Mouse (Mus musculus) CD4-positive, CD25-positive, alpha-beta regulatory T cell, adult 4 months (primary cell): ENCODE measurements around the gene Taf4. TPM values are rescaled to one million over a fixed set of nuclear protein-coding genes. Genes with fewer than 3 reads are reported as not detected.

Experiments
- polyA plus RNA-seq, 2 experiments: library from polyadenylated mRNA; unstranded; fragments of 100-300 nt; shearing (Covaris generic); gene quantifications; one replicate each; pipeline ENCODE4 v1.2.1; 2017

The Taf4 gene
- polyA plus RNA-seq, 2 experiments from 2014 or later, result 3.5 to 6.7 TPM

Other genes with a start within 250 kb of the Taf4 start
- 1 to 10 TPM; 2.0 to 2.9 TPM for gene Lsm14b, start 48.3 kb upstream of the Taf4 start, polyA plus RNA-seq
- gene Psma7, start 65.8 kb upstream of the Taf4 start, polyA plus RNA-seq, result 100 to 1,000 TPM; 416 to 450 TPM
- 1 to 10 TPM; 1.8 to 2.2 TPM for gene Ss18l1, start 65.9 kb upstream of the Taf4 start, polyA plus RNA-seq
- gene Mtg2, start 93.9 kb upstream of the Taf4 start, polyA plus RNA-seq, result 10 to 100 TPM; 42.6 to 52.6 TPM
- gene Hrh3, start 127.8 kb upstream of the Taf4 start, polyA plus RNA-seq, result not detected
- 10 to 100 TPM; 20.6 to 24.3 TPM for gene Osbpl2, start 142.7 kb upstream of the Taf4 start, polyA plus RNA-seq
- gene Adrm1, start 194.8 kb upstream of the Taf4 start, polyA plus RNA-seq, result 100 to 1,000 TPM in 1 of 2 experiments, 10 to 100 TPM in 1; 83.1 to 115 TPM
- gene Lama5, start 249.2 kb upstream of the Taf4 start, polyA plus RNA-seq, result 1 to 10 TPM in 1 of 2 experiments, under 1 TPM in 1; 0.30 to 1.4 TPM